Mouse (Mus musculus) midbrain, postnatal 0 days (tissue): Measurements from ENCODE around the gene Wwox. TPM values are rescaled to one million over a fixed set of nuclear protein-coding genes. Genes with fewer than 3 reads are reported as not detected.

Experiments
- ATAC-seq: fragments of 200-750 bp; cut with Nextera tagmentation; 2 replicates; pipeline ENCODE4 v1.8.0; 2017; ENCODE audit warnings: moderate number of reproducible peaks, mild to moderate bottlenecking, moderate TSS enrichment, moderate library complexity; ENCODE audit not compliant: low FRiP score
- DNase-seq: peaks from one replicate; pipeline ENCODE4 v3.0.0-alpha.2; 2015; ENCODE audit warnings: low spot score
- H3K27ac ChIP-seq: fragments of 300-500 bp; sonication (generic); 2 replicates; pipeline ENCODE4 v1.5.1; 2014; ENCODE audit warnings: low read depth, mild to moderate bottlenecking, low read length, mixed read lengths
- H3K27me3 ChIP-seq: fragments of 300-500 bp; sonication (generic); 2 replicates; pipeline ENCODE4 v1.6.1; 2014; ENCODE audit warnings: low read length, control low read depth, mixed read lengths; ENCODE audit not compliant: insufficient read depth
- H3K36me3 ChIP-seq: fragments of 300-500 bp; sonication (generic); 2 replicates; pipeline ENCODE4 v1.6.1; 2014; ENCODE audit warnings: low read length, control low read depth, mixed read lengths; ENCODE audit not compliant: insufficient read depth
- H3K4me1 ChIP-seq: fragments of 300-500 bp; sonication (generic); 2 replicates; pipeline ENCODE4 v1.6.1; 2014; ENCODE audit warnings: mild to moderate bottlenecking, control low read depth, antibody characterized with exemption, low read length, mixed read lengths; ENCODE audit not compliant: insufficient read depth
- H3K4me2 ChIP-seq: fragments of 300-500 bp; sonication (generic); 2 replicates; pipeline ENCODE4 v1.6.1; 2014; ENCODE audit warnings: low read depth, mild to moderate bottlenecking, low read length, mixed read lengths; ENCODE audit not compliant: poor library complexity, severe bottlenecking
- H3K4me3 ChIP-seq: fragments of 300-500 bp; sonication (generic); 2 replicates; pipeline ENCODE4 v1.5.1; 2014; ENCODE audit warnings: low read depth, mild to moderate bottlenecking, low read length, moderate library complexity
- H3K9ac ChIP-seq: fragments of 300-500 bp; sonication (generic); replicated peaks from 2 replicates; pipeline ENCODE4 v1.6.1; 2014; ENCODE audit warnings: mild to moderate bottlenecking, low read length, moderate library complexity, mixed read lengths; ENCODE audit not compliant: poor library complexity, severe bottlenecking
- H3K9me3 ChIP-seq: fragments of 300-500 bp; sonication (generic); 2 replicates; pipeline ENCODE4 v1.6.1; 2016; ENCODE audit warnings: low read length, control low read depth
- CTCF ChIP-seq: IDR thresholded peaks from 2 replicates; pipeline ENCODE4 v1.5.1; 2016; ENCODE audit warnings: antibody characterized with exemption, mild to moderate bottlenecking
- WGBS: fragments of 180-500 bp; shearing (Covaris S2); extraction: QIAGEN DNeasy Blood & Tissue Kit; methylation state at CpG from one replicate; pipeline ENCODE4 v1.1.7; 2014; 5-methylcytosine and 5-hydroxymethylcytosine counted together
- polyA plus RNA-seq: library from polyadenylated mRNA; unstranded; fragments of >200 nt; fragmentation: Nextera tagmentation; extraction: Ambion mirVana; gene quantifications from 2 replicates; pipeline ENCODE4 v1.2.1, GENCODE M21; 2015
- total RNA-seq: library from RNA; depleted of rRNA; stranded (reverse); fragments of >200 nt; gene quantifications from 2 replicates; pipeline ENCODE4 v1.2.3, GENCODE M21; 2014

Gene Wwox
- total and polyA plus RNA-seq, 2 experiments from 2014 or later = 15.4 to 17.2 TPM

- Histone ChIP-seq H3K27ac (no peak overlapping the region), H3K9me3 (no peaks in the 10 kb centered on the region), H3K4me2 (no peak overlapping the region), H3K9ac (no peak overlapping the region), H3K4me3 (no peak overlapping the region), H3K36me3 (no peaks in the 10 kb centered on the region), H3K27me3 (no peaks in the 10 kb centered on the region), H3K4me1 (peaks cover 4% of the 10 kb centered on the region; the same call in 1 of the 2 replicates)
- ATAC-seq (no peak), DNase-seq (no peak)
- 59% methylated on average over 4 of the region's 4 CpGs for WGBS
- no peak for TF ChIP-seq CTCF
Measured at GRCm38 (mm10) chr8:114882504-114882903, 443.0 kb downstream of the Wwox start.

- Histone ChIP-seq H3K4me2 (no peak overlapping the region), H3K4me1 (peaks cover 4% of the 10 kb centered on the region; the same call in 1 of the 2 replicates), H3K9ac (no peak overlapping the region), H3K27me3 (no peaks in the 10 kb centered on the region), H3K9me3 (no peaks in the 10 kb centered on the region), H3K4me3 (no peak overlapping the region), H3K36me3 (no peaks in the 10 kb centered on the region), H3K27ac (no peak overlapping the region)
- no peak for DNase-seq
- no peak for TF ChIP-seq CTCF
- WGBS = 89% methylated on average over 11 of the region's 11 CpGs
- ATAC-seq = no peak
Measured at GRCm38 (mm10) chr8:114882936-114883606, 443.6 kb downstream of the Wwox start.

GRCm38 (mm10) chr8:114883967-114884366, 444.5 kb downstream of the Wwox start:
- Histone ChIP-seq H3K27ac (no peak overlapping the region), H3K4me1 (peaks cover 4% of the 10 kb centered on the region; the same call in 1 of the 2 replicates), H3K36me3 (no peaks in the 10 kb centered on the region), H3K9ac (no peak overlapping the region), H3K27me3 (no peaks in the 10 kb centered on the region), H3K9me3 (no peaks in the 10 kb centered on the region), H3K4me2 (no peak overlapping the region), H3K4me3 (no peak overlapping the region)
- TF ChIP-seq CTCF = peak; percentile 62
- WGBS = 82% methylated on average over 9 of the region's 9 CpGs
- DNase-seq (no peak), ATAC-seq (no peak)

- H3K4me2 ChIP-seq = no peak overlapping the region
- no peak for TF ChIP-seq CTCF
- no peak overlapping the region for H3K9ac ChIP-seq
- no peak overlapping the region for H3K27ac ChIP-seq
- no peak overlapping the region for H3K4me3 ChIP-seq
- peaks cover 4% of the 10 kb centered on the region; the same call in 1 of the 2 replicates for H3K4me1 ChIP-seq
- DNase-seq (peak; percentile 15), ATAC-seq (no peak)
- no peaks in the 10 kb centered on the region for H3K27me3 ChIP-seq
- H3K9me3 ChIP-seq = no peaks in the 10 kb centered on the region
- WGBS = 32% methylated on average over 18 of the region's 18 CpGs
- H3K36me3 ChIP-seq = no peaks in the 10 kb centered on the region
Measured at GRCm38 (mm10) chr8:114885026-114885592, 445.7 kb downstream of the Wwox start.

GRCm38 (mm10) chr8:114888388-114888787, 448.9 kb downstream of the Wwox start:
- no peaks in the 10 kb centered on the region for H3K9me3 ChIP-seq
- H3K4me2 ChIP-seq = no peak overlapping the region
- DNase-seq (no peak), ATAC-seq (no peak)
- no peaks in the 10 kb centered on the region for H3K36me3 ChIP-seq
- no peak overlapping the region for H3K9ac ChIP-seq
- H3K4me3 ChIP-seq = no peak overlapping the region
- H3K27ac ChIP-seq = no peak overlapping the region
- no peaks in the 10 kb centered on the region for H3K27me3 ChIP-seq
- TF ChIP-seq CTCF = no peak
- WGBS = 89% methylated on average over 3 of the region's 3 CpGs
- H3K4me1 ChIP-seq = no peaks in the 10 kb centered on the region; the same call in 1 of the 2 replicates
